Mouse (Mus musculus) lung, adult 2 months (tissue): Measurements from ENCODE around the gene Agk. TPM values are rescaled to one million over a fixed set of nuclear protein-coding genes. Genes with fewer than 3 reads are reported as not detected.

Experiments
- DNase-seq: peaks from one replicate; pipeline ENCODE4 v3.0.0; 2022
- H3K4me1 ChIP-seq: fragments of 200-500 bp; 2 replicates; pipeline ENCODE4 v1.6.1; 2011; ENCODE audit warnings: low read length; ENCODE audit not compliant: control insufficient read depth, insufficient read depth
- H3K4me3 ChIP-seq: fragments of 200-500 bp; replicated peaks from 2 replicates; pipeline ENCODE3; 2011; ENCODE audit warnings: low read depth, mild to moderate bottlenecking, control low read depth, low read length; ENCODE audit errors: extremely low read depth
- CTCF ChIP-seq: fragments of 200-500 bp; IDR thresholded peaks from 2 replicates; pipeline ENCODE4 v1.5.1; 2011; ENCODE audit warnings: mild to moderate bottlenecking, low read length, control low read depth; ENCODE audit not compliant: insufficient read depth
- POLR2A ChIP-seq: fragments of 200-500 bp; IDR thresholded peaks from 2 replicates; pipeline ENCODE4 v1.6.1; 2011; ENCODE audit warnings: low read depth, mild to moderate bottlenecking, control low read depth, low read length, borderline replicate concordance; ENCODE audit errors: extremely low read depth
- WGBS: fragments of 180-500 bp; shearing (Covaris S2); methylation state at CpG from one replicate; pipeline ENCODE4 v1.1.7; 2018; 5-methylcytosine and 5-hydroxymethylcytosine counted together
- polyA plus RNA-seq: library from polyadenylated mRNA; depleted of rRNA; stranded (reverse); fragments of >200 nt; gene quantifications from 2 replicates; pipeline ENCODE4 v1.2.3, GENCODE M21; 2012

The Agk gene
- polyA plus RNA-seq, 1 experiment: 10.2 TPM

GRCm38 (mm10) chr6:40428696-40429095 lies 103.7 kb downstream of the Agk start:
- TF ChIP-seq CTCF (no peak), POLR2A (no peak)
- 49% methylated on average over 3 of the region's 3 CpGs for WGBS
- no peak for DNase-seq
- H3K4me1 ChIP-seq: peaks cover 3% of the 10 kb centered on the region; the same call in 1 of the 2 replicates
- no peak overlapping the region for H3K4me3 ChIP-seq

GRCm38 (mm10) chr6:40429521-40429931 lies 104.6 kb downstream of the Agk start:
- WGBS: 29% methylated on average over 4 of the region's 4 CpGs
- H3K4me3 ChIP-seq: no peak overlapping the region
- DNase-seq: peak; percentile 19
- TF ChIP-seq CTCF (no peak), POLR2A (no peak)
- peaks cover 3% of the 10 kb centered on the region; the same call in 1 of the 2 replicates for H3K4me1 ChIP-seq

- 68% methylated on average over 3 of the region's 3 CpGs for WGBS
- TF ChIP-seq POLR2A (no peak), CTCF (no peak)
These were observed 105.3 kb downstream of the Agk start for GRCm38 (mm10) chr6:40430251-40430650.

GRCm38 (mm10) chr6:40430878-40431277 lies 105.9 kb downstream of the Agk start:
- 67% methylated on average over 3 of the region's 3 CpGs for WGBS
- Histone ChIP-seq H3K4me1 (peaks cover 3% of the 10 kb centered on the region; the same call in 1 of the 2 replicates), H3K4me3 (no peak overlapping the region)
- no peak for DNase-seq
- TF ChIP-seq CTCF: no peak
- no peak for TF ChIP-seq POLR2A

More at GRCm38 (mm10) chr6:40430251-40430650, 105.3 kb downstream of the Agk start:
- no peak overlapping the region for H3K4me3 ChIP-seq
- DNase-seq: no peak
- H3K4me1 ChIP-seq: peaks cover 3% of the 10 kb centered on the region; the same call in 1 of the 2 replicates

GRCm38 (mm10) chr6:40431356-40431755 lies 106.4 kb downstream of the Agk start:
- 65% methylated on average over 4 of the region's 4 CpGs for WGBS
- peaks cover 3% of the 10 kb centered on the region; the same call in 1 of the 2 replicates for H3K4me1 ChIP-seq
- no peak for DNase-seq
- no peak for TF ChIP-seq CTCF
- TF ChIP-seq POLR2A: no peak
- H3K4me3 ChIP-seq: no peak overlapping the region

GRCm38 (mm10) chr6:40431812-40432211 lies 106.8 kb downstream of the Agk start:
- DNase-seq: no peak
- Histone ChIP-seq H3K4me3 (no peak overlapping the region), H3K4me1 (peaks cover 3% of the 10 kb centered on the region; the same call in 1 of the 2 replicates)
- no peak for TF ChIP-seq POLR2A
- TF ChIP-seq CTCF: no peak

- no peak for DNase-seq
- Histone ChIP-seq H3K4me3 (no peak overlapping the region), H3K4me1 (peaks cover 3% of the 10 kb centered on the region; the same call in 1 of the 2 replicates)
- no peak for TF ChIP-seq CTCF
- TF ChIP-seq POLR2A: no peak
- 88% methylated on average over 17 of the region's 17 CpGs for WGBS
These were observed 107.6 kb downstream of the Agk start for GRCm38 (mm10) chr6:40432346-40433275.

- Histone ChIP-seq H3K4me3 (no peak overlapping the region), H3K4me1 (no peaks in the 10 kb centered on the region)
- WGBS: 22% methylated on average over 7 of the region's 7 CpGs
- no peak for DNase-seq
- TF ChIP-seq CTCF: no peak
- TF ChIP-seq POLR2A: no peak
These were observed 109.7 kb downstream of the Agk start for GRCm38 (mm10) chr6:40434697-40435096.

- TF ChIP-seq CTCF (no peak), POLR2A (no peak)
- WGBS: under 1% methylated on average over 72 of the region's 72 CpGs
- peak; percentile 31 for DNase-seq
- peak overlapping the region; percentile 92 for H3K4me3 ChIP-seq
- H3K4me1 ChIP-seq: no peaks in the 10 kb centered on the region
These were observed 110.4 kb downstream of the Agk start for GRCm38 (mm10) chr6:40435151-40436046.

GRCm38 (mm10) chr6:40436047-40436483 lies 111.1 kb downstream of the Agk start, which contains the start of gene E330009J07Rik:
E330009J07Rik (minus strand) TSS chr6:40436135.
- no peaks in the 10 kb centered on the region for H3K4me1 ChIP-seq
- 2% methylated on average over 37 of the region's 38 CpGs for WGBS
- peak within 1 kb of the TSS; percentile 92 for H3K4me3 ChIP-seq
- no peak for TF ChIP-seq CTCF
- TF ChIP-seq POLR2A: peak; percentile 62; the same call in 1 of the 2 replicates
- peak; percentile 84 for DNase-seq
